Comparison of ENCODE assay signal across 12 mouse cellular contexts in genomic region chr12:112301411-112301891, GRCm38 (mm10).
DNase-seq lines count a peak whose midpoint lies in the region; ATAC-seq and TF ChIP-seq lines count a peak whose summit lies in the region.
"Had no signal": no experiment of that assay in that cellular context is flagged by ENCODE, and none has a peak within 500 bp of the region (broad histone marks: within the 10 kb centered on the region; RNA-seq: fewer than 3 reads in every experiment).

No protein-coding gene starts in this region.

- H3K79me2 ChIP-seq in heart, adult 2 months (replicated peaks; ENCODE audit: control insufficient read depth, insufficient read depth, low read length) = no peaks in the 10 kb centered on the region

- 20% methylated on average over 13 of the region's 13 CpGs for WGBS in heart, embryonic 13.5 days
- 31% methylated on average over 13 of the region's 13 CpGs for WGBS in heart, adult 2 months
- 9% methylated on average over 13 of the region's 13 CpGs for WGBS in hindbrain, embryonic 13.5 days
- 10% methylated on average over 13 of the region's 13 CpGs for WGBS in neural tube, embryonic 11.5 days
- 43% methylated on average over 13 of the region's 13 CpGs for WGBS in liver, embryonic 12.5 days (ENCODE audit: insufficient replicate concordance)

- no peak for TF ChIP-seq CTCF in heart, adult 2 months (IDR thresholded peaks at IDR 0.05)

- H3K36me3 ChIP-seq in heart, embryonic 13.5 days = no peaks in the 10 kb centered on the region
- H3K36me3 ChIP-seq in heart, adult 2 months (ENCODE audit: control insufficient read depth, insufficient read depth, low read length) = no peaks in the 10 kb centered on the region
- H3K36me3 ChIP-seq in hindbrain, embryonic 13.5 days = no peaks in the 10 kb centered on the region
- H3K36me3 ChIP-seq in neural tube, embryonic 11.5 days (ENCODE audit: control insufficient read depth, insufficient read depth, low read length) = no peaks in the 10 kb centered on the region
- no peaks in the 10 kb centered on the region for H3K36me3 ChIP-seq in liver, embryonic 12.5 days
- H3K36me3 ChIP-seq: liver, embryonic 15.5 days had no signal

- ATAC-seq in heart, embryonic 13.5 days (ENCODE audit: extremely low read depth, insufficient number of reproducible peaks, low FRiP score, low TSS enrichment) = no peak
- ATAC-seq in hindbrain, embryonic 13.5 days (ENCODE audit: low FRiP score) = no peak
- ATAC-seq in neural tube, embryonic 11.5 days (ENCODE audit: insufficient read depth, low FRiP score, low TSS enrichment) = no peak; the same call in 1 of the 2 replicates
- ATAC-seq in liver, embryonic 12.5 days = no peak
- ATAC-seq: forebrain, postnatal 0 days had no signal

- H3K9ac ChIP-seq in heart, embryonic 13.5 days = no peak overlapping the region
- no peak overlapping the region for H3K9ac ChIP-seq in heart, adult 2 months (ENCODE audit: low read depth, low read length)
- no peak overlapping the region; the same call in 1 of the 2 replicates for H3K9ac ChIP-seq in hindbrain, embryonic 13.5 days
- no peak overlapping the region for H3K9ac ChIP-seq in neural tube, embryonic 11.5 days (ENCODE audit: low read length)
- no peak overlapping the region for H3K9ac ChIP-seq in liver, embryonic 12.5 days
- H3K9ac ChIP-seq: forebrain, postnatal 0 days; liver, embryonic 15.5 days had no signal

- peaks cover 11% of the 10 kb centered on the region for H3K4me1 ChIP-seq in heart, embryonic 13.5 days
- H3K4me1 ChIP-seq in heart, adult 2 months (ENCODE audit: control insufficient read depth, insufficient read depth, low read length) = no peaks in the 10 kb centered on the region
- H3K4me1 ChIP-seq in hindbrain, embryonic 13.5 days (replicated peaks) = peaks cover 45% of the 10 kb centered on the region
- H3K4me1 ChIP-seq in neural tube, embryonic 11.5 days (ENCODE audit: control insufficient read depth, insufficient read depth, low read length) = peaks cover 17% of the 10 kb centered on the region
- no peaks in the 10 kb centered on the region for H3K4me1 ChIP-seq in liver, embryonic 12.5 days
- H3K4me1 ChIP-seq: liver, embryonic 15.5 days had no signal

- DNase-seq in heart, adult 2 months = no peak
- peak; percentile 76 for DNase-seq in embryo, embryonic 11 days
- DNase-seq in neural tube, embryonic 11.5 days (ENCODE audit: low spot score) = peak; percentile 58
- no peak for DNase-seq in layer of hippocampus, adult 8-10 months (ENCODE audit: low spot score in 2 of 2)
- no peak for DNase-seq in ovary, postnatal 36 days (ENCODE audit: low spot score)
- DNase-seq: cerebellum, postnatal 14 days; forebrain, postnatal 0 days; heart, adult 18-20 months had no signal

- TF ChIP-seq EP300 in heart, adult 2 months (IDR thresholded peaks at IDR 0.05; ENCODE audit: insufficient read depth, low read depth, low read length) = no peak

- no peak overlapping the region for H3K27ac ChIP-seq in heart, embryonic 13.5 days (replicated peaks)
- no peak overlapping the region for H3K27ac ChIP-seq in heart, adult 2 months
- no peak overlapping the region for H3K27ac ChIP-seq in hindbrain, embryonic 13.5 days
- 0 out of 2 replicates have a peak overlapping the region, but pooled peaks have one; percentile 46 for H3K27ac ChIP-seq in neural tube, embryonic 11.5 days (ENCODE audit: low read depth, low read length)
- no peak overlapping the region for H3K27ac ChIP-seq in liver, embryonic 12.5 days
- H3K27ac ChIP-seq: liver, embryonic 15.5 days had no signal

- H3K4me3 ChIP-seq in heart, embryonic 13.5 days = no peak overlapping the region
- H3K4me3 ChIP-seq in heart, adult 2 months = no peak overlapping the region
- H3K4me3 ChIP-seq in hindbrain, embryonic 13.5 days = no peak overlapping the region
- no peak overlapping the region for H3K4me3 ChIP-seq in neural tube, embryonic 11.5 days (ENCODE audit: low read depth, low read length)
- no peak overlapping the region for H3K4me3 ChIP-seq in liver, embryonic 12.5 days
- H3K4me3 ChIP-seq: liver, embryonic 15.5 days had no signal

- peak overlapping the region; percentile 26; the same call in 1 of the 2 replicates for H3K4me2 ChIP-seq in heart, embryonic 13.5 days
- peak overlapping the region; percentile 11 for H3K4me2 ChIP-seq in hindbrain, embryonic 13.5 days
- H3K4me2 ChIP-seq in neural tube, embryonic 11.5 days (ENCODE audit: low read depth) = peak overlapping the region; percentile 3; the same call in 1 of the 2 replicates
- H3K4me2 ChIP-seq in liver, embryonic 12.5 days = no peak overlapping the region
- H3K4me2 ChIP-seq: liver, embryonic 15.5 days had no signal

- no peak for TF ChIP-seq POLR2A in heart, adult 2 months (IDR thresholded peaks at IDR 0.05; ENCODE audit: insufficient read depth, low read depth, low read length)

- H3K9me3 ChIP-seq in heart, embryonic 13.5 days = no peaks in the 10 kb centered on the region
- no peaks in the 10 kb centered on the region for H3K9me3 ChIP-seq in hindbrain, embryonic 13.5 days
- no peaks in the 10 kb centered on the region for H3K9me3 ChIP-seq in neural tube, embryonic 11.5 days (ENCODE audit: control insufficient read depth, low read length)
- H3K9me3 ChIP-seq in liver, embryonic 12.5 days (replicated peaks) = no peaks in the 10 kb centered on the region
- H3K9me3 ChIP-seq: liver, embryonic 15.5 days had no signal

- H3K27me3 ChIP-seq in heart, embryonic 13.5 days (replicated peaks) = peaks cover 63% of the 10 kb centered on the region
- no peaks in the 10 kb centered on the region for H3K27me3 ChIP-seq in heart, adult 2 months (ENCODE audit: control insufficient read depth, insufficient read depth, low read length)
- peaks cover 53% of the 10 kb centered on the region for H3K27me3 ChIP-seq in hindbrain, embryonic 13.5 days
- H3K27me3 ChIP-seq in neural tube, embryonic 11.5 days (ENCODE audit: control insufficient read depth, insufficient read depth, low read length) = peaks cover 7% of the 10 kb centered on the region
- H3K27me3 ChIP-seq in liver, embryonic 12.5 days (replicated peaks) = peaks cover 40% of the 10 kb centered on the region

- intact Hi-C loops in heart, adult 2 months (cut with DNase I) = no loop called here

Comparison
In these comparisons a context has a peak if more than half of its experiments do, and no peak if none do; other contexts are left out.
1. DNase-seq: peak in embryo, embryonic 11 days (single experiment) and neural tube, embryonic 11.5 days (single experiment); none in heart, adult 2 months (0 of 2), layer of hippocampus, adult 8-10 months (0 of 2) and ovary, postnatal 36 days (single experiment).